In genomic region chr7:49245537-49246239, GRCm38 (mm10) we compare ENCODE assay signal across 8 mouse cellular contexts.
DNase-seq lines count a peak whose midpoint lies in the region; ATAC-seq and TF ChIP-seq lines count a peak whose summit lies in the region.

No protein-coding gene starts in this region.

- H3K27me3 ChIP-seq in embryonic facial prominence, embryonic 15.5 days = peaks cover 26% of the 10 kb centered on the region
- H3K27me3 ChIP-seq in limb, embryonic 15.5 days = peaks cover 49% of the 10 kb centered on the region
- H3K27me3 ChIP-seq in midbrain, postnatal 0 days (ENCODE audit: insufficient read depth, low read length) = no peaks in the 10 kb centered on the region

- WGBS in embryonic facial prominence, embryonic 15.5 days = 1% methylated on average over 66 of the region's 68 CpGs
- WGBS in limb, embryonic 15.5 days = under 1% methylated on average over 65 of the region's 68 CpGs
- WGBS in midbrain, postnatal 0 days = under 1% methylated on average over 54 of the region's 68 CpGs

- no peaks in the 10 kb centered on the region for H3K9me3 ChIP-seq in embryonic facial prominence, embryonic 15.5 days (replicated peaks)
- H3K9me3 ChIP-seq in limb, embryonic 15.5 days = no peaks in the 10 kb centered on the region
- H3K9me3 ChIP-seq in midbrain, postnatal 0 days (ENCODE audit: low read length) = no peaks in the 10 kb centered on the region

- H3K9ac ChIP-seq in embryonic facial prominence, embryonic 15.5 days = peak overlapping the region; percentile 58
- H3K9ac ChIP-seq in limb, embryonic 15.5 days = peak overlapping the region; percentile 52
- H3K9ac ChIP-seq in midbrain, postnatal 0 days (replicated peaks; ENCODE audit: low read length, poor library complexity, severe bottlenecking) = peak overlapping the region; percentile 84

- DNase-seq in 3T3-L1 (ENCODE audit: low read depth, low spot score) = peak; percentile 79
- DNase-seq in heart, adult 9 months (ENCODE audit: low spot score in 2 of 2) = peak; percentile 91 to 92
- peak; percentile 90 for DNase-seq in kidney, adult 9 months
- peak; percentile 96 for DNase-seq in midbrain, postnatal 0 days (ENCODE audit: low spot score)
- DNase-seq in spleen, postnatal 10 days (ENCODE audit: low spot score in 2 of 2) = peak; percentile 59 to 87

- H3K4me3 ChIP-seq in bone marrow macrophage, adult 2 months (ENCODE audit: insufficient read depth, low read length) = peak overlapping the region; percentile 90
- H3K4me3 ChIP-seq in embryonic facial prominence, embryonic 15.5 days (replicated peaks) = peak overlapping the region; percentile 63
- H3K4me3 ChIP-seq in limb, embryonic 15.5 days = peak overlapping the region; percentile 62
- peak overlapping the region; percentile 68 for H3K4me3 ChIP-seq in midbrain, postnatal 0 days (ENCODE audit: low read depth, low read length)

- H3K4me2 ChIP-seq in embryonic facial prominence, embryonic 15.5 days (replicated peaks) = peak overlapping the region; percentile 99
- peak overlapping the region; percentile 99 for H3K4me2 ChIP-seq in limb, embryonic 15.5 days
- H3K4me2 ChIP-seq in midbrain, postnatal 0 days (ENCODE audit: low read depth, low read length, poor library complexity, severe bottlenecking) = peak overlapping the region; percentile 77

- no peak; the same call in 1 of the 2 replicates for TF ChIP-seq POLR2A in bone marrow macrophage, adult 2 months (IDR thresholded peaks at IDR 0.05; ENCODE audit: borderline replicate concordance, low read depth, low read length)

- no peaks in the 10 kb centered on the region for H3K36me3 ChIP-seq in embryonic facial prominence, embryonic 15.5 days
- H3K36me3 ChIP-seq in limb, embryonic 15.5 days = no peaks in the 10 kb centered on the region
- H3K36me3 ChIP-seq in midbrain, postnatal 0 days (ENCODE audit: insufficient read depth, low read length) = no peaks in the 10 kb centered on the region

- no peak for TF ChIP-seq CTCF in bone marrow macrophage, adult 2 months (IDR thresholded peaks at IDR 0.05; ENCODE audit: low read depth, low read length)
- TF ChIP-seq CTCF in midbrain, postnatal 0 days (IDR thresholded peaks at IDR 0.05) = no peak

- peaks cover 21% of the 10 kb centered on the region for H3K4me1 ChIP-seq in bone marrow macrophage, adult 2 months (ENCODE audit: control insufficient read depth, insufficient read depth, low read length)
- H3K4me1 ChIP-seq in embryonic facial prominence, embryonic 15.5 days = peaks cover 50% of the 10 kb centered on the region
- peaks cover 42% of the 10 kb centered on the region for H3K4me1 ChIP-seq in limb, embryonic 15.5 days
- H3K4me1 ChIP-seq in midbrain, postnatal 0 days (ENCODE audit: insufficient read depth, low read length) = peaks cover 8% of the 10 kb centered on the region

- H3K27ac ChIP-seq in bone marrow macrophage, adult 2 months (ENCODE audit: insufficient read depth, low read depth, low read length) = peak overlapping the region; percentile 69
- H3K27ac ChIP-seq in embryonic facial prominence, embryonic 15.5 days (replicated peaks) = peak overlapping the region; percentile 65
- H3K27ac ChIP-seq in limb, embryonic 15.5 days = peak overlapping the region; percentile 61
- H3K27ac ChIP-seq in midbrain, postnatal 0 days (ENCODE audit: low read depth, low read length) = peak overlapping the region; percentile 84

- ATAC-seq in embryonic facial prominence, embryonic 15.5 days (ENCODE audit: insufficient number of reproducible peaks, low FRiP score, low TSS enrichment, low read depth) = peak; percentile 94
- peak; percentile 90 for ATAC-seq in limb, embryonic 15.5 days (ENCODE audit: insufficient number of reproducible peaks, low FRiP score, low TSS enrichment, low read depth)
- ATAC-seq in midbrain, postnatal 0 days (ENCODE audit: low FRiP score) = peak; percentile 96

Comparison
In these comparisons a context has a peak if more than half of its experiments do, and no peak if none do; other contexts are left out.
1. Peak in every context shown above with its lines: DNase-seq, ATAC-seq, H3K4me3 ChIP-seq and H3K27ac ChIP-seq.